Mouse (Mus musculus): Measurements from ENCODE around the gene Adamts7. TPM values are rescaled to one million over a fixed set of nuclear protein-coding genes. Genes with fewer than 3 reads are reported as not detected.
A peak's percentile ranks its signal among the peaks of the same experiment; 100 is the strongest.

The Adamts7 gene
- polyA plus RNA-seq, 1 experiment from 2014 or later: 1.5 TPM

DNA sequence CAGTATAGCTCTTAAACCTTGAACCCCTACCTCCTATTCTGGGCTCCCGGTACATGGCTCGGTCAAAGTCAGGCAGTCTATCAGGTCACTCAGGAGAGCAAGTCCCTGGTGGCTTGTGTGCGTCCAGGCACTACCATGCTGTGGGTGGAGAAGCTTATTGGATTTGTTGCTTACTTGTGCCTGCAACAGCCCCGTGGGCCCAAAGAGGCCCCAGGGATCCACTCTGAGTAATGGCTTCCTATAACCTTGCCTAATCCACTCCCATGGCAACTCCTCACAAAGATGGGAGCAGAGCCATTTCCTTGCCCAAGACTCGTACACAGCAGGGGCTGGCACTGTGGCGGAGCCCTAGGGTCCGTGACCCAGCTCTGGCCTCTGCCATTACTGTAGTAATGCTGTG is 38.2 kb downstream of the Adamts7 start:
- WGBS (ENCODE audit: insufficient replicate concordance): 84% methylated on average over 7 of the region's 7 CpGs
- H3K9me3 ChIP-seq (replicated peaks): no peaks in the 10 kb centered on the region

GRCm38 (mm10) chr9:90201541-90201940 is 38.7 kb downstream of the Adamts7 start:
- WGBS (ENCODE audit: insufficient replicate concordance): 67% methylated on average over 4 of the region's 4 CpGs
- Histone ChIP-seq H3K27ac (no peak overlapping the region), H3K4me1 (peaks cover 11% of the 10 kb centered on the region; the same call in 1 of the 2 replicates), H3K4me3 (no peak overlapping the region), H3K36me3 (peaks cover 62% of the 10 kb centered on the region), H3K9ac (no peak overlapping the region), H3K4me2 (no peak overlapping the region), H3K27me3 (replicated peaks) (no peaks in the 10 kb centered on the region), H3K9me3 (replicated peaks) (no peaks in the 10 kb centered on the region)
- ATAC-seq: no peak

More for the DNA sequence above, 38.2 kb downstream of the Adamts7 start:
- ATAC-seq: no peak
- Histone ChIP-seq H3K4me2 (no peak overlapping the region), H3K27me3 (replicated peaks) (no peaks in the 10 kb centered on the region), H3K27ac (no peak overlapping the region), H3K4me1 (peaks cover 11% of the 10 kb centered on the region; the same call in 1 of the 2 replicates), H3K4me3 (no peak overlapping the region), H3K9ac (no peak overlapping the region), H3K36me3 (peaks cover 59% of the 10 kb centered on the region)

DNA sequence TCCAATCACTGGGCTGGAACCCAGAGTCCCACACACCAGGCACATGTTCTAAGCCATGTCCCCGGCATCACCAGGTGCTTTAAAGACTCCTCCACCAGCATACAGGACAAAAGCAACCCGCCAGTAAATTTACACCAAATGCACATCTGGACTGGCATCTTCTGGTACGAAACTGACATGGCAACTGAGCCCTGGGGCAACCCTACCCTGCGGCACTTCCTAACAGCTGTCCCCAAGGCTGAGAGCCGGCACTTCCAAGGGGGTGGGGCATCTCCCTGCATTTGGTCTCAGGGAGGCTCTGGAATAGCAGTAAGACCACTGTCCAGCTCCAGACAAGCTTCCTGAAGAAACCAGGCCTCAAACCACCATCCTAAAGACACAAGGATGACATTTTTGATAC is 40.4 kb downstream of the Adamts7 start:
- Histone ChIP-seq H3K4me1 (peaks cover 11% of the 10 kb centered on the region; the same call in 1 of the 2 replicates), H3K36me3 (peaks cover 79% of the 10 kb centered on the region), H3K9ac (no peak overlapping the region), H3K4me3 (no peak overlapping the region), H3K9me3 (replicated peaks) (no peaks in the 10 kb centered on the region), H3K27me3 (replicated peaks) (no peaks in the 10 kb centered on the region), H3K27ac (no peak overlapping the region), H3K4me2 (no peak overlapping the region)
- WGBS (ENCODE audit: insufficient replicate concordance): 88% methylated on average over 5 of the region's 5 CpGs
- ATAC-seq: no peak

GRCm38 (mm10) chr9:90204396-90204915 is 41.6 kb downstream of the Adamts7 start:
- ATAC-seq: no peak
- H3K9me3 ChIP-seq (replicated peaks): no peaks in the 10 kb centered on the region
- no peaks in the 10 kb centered on the region for H3K4me1 ChIP-seq
- no peaks in the 10 kb centered on the region for H3K27me3 ChIP-seq (replicated peaks)
- no peak overlapping the region for H3K27ac ChIP-seq
- no peak overlapping the region for H3K9ac ChIP-seq
- H3K36me3 ChIP-seq: peaks cover 91% of the 10 kb centered on the region
- 78% methylated on average over 8 of the region's 8 CpGs for WGBS (ENCODE audit: insufficient replicate concordance)
- H3K4me3 ChIP-seq: no peak overlapping the region
- no peak overlapping the region for H3K4me2 ChIP-seq

DNA sequence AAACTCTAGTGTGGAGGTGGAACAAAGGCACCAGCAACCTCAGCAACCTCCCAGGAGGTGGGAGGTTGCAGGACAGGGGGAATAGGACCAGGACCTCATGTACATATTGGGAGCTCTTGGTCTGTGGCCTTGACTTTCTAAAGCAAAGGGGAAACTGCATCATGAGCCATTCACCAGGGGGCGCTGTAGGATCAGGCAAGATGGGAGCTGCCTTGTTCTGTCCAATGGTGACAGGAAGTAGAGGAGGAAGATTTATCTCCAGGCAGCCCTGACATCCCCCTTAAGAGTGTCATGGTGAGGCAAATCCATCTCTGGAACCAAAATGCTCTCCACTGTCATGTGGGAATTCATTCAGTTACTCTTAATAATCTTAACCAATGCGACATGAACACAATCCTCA is 43.6 kb downstream of the Adamts7 start:
- 45% methylated on average over 2 of the region's 2 CpGs for WGBS (ENCODE audit: insufficient replicate concordance)
- Histone ChIP-seq H3K4me2 (no peak overlapping the region), H3K9ac (no peak overlapping the region), H3K27ac (no peak overlapping the region), H3K27me3 (replicated peaks) (no peaks in the 10 kb centered on the region), H3K9me3 (replicated peaks) (no peaks in the 10 kb centered on the region), H3K4me1 (no peaks in the 10 kb centered on the region), H3K36me3 (peaks cover 97% of the 10 kb centered on the region), H3K4me3 (no peak overlapping the region)
- ATAC-seq: peak; percentile 51; the same call in 1 of the 2 replicates

DNA sequence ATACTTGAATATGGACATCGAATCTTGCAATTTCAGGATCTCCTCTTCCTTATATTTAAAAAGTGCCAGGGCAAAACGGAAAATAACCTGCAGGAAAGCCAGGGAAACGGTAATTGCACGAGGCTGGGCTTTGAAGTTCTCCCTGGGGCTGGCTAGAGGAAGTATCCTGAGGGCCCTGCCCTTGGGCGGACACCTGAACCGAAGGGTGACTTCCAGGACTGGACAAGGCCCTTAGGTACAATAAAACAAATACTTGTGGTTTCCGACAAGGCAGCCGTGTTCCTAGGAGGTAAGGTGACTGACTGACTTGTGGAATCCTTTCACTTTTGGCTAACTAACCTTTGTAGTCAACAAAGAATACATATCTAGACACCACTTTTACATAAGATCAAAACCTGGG is 44.9 kb downstream of the Adamts7 start:
- Histone ChIP-seq H3K9ac (no peak overlapping the region), H3K9me3 (replicated peaks) (no peaks in the 10 kb centered on the region), H3K4me3 (no peak overlapping the region), H3K27me3 (replicated peaks) (no peaks in the 10 kb centered on the region), H3K36me3 (peaks cover 98% of the 10 kb centered on the region), H3K27ac (no peak overlapping the region), H3K4me2 (no peak overlapping the region), H3K4me1 (no peaks in the 10 kb centered on the region)
- WGBS (ENCODE audit: insufficient replicate concordance): 83% methylated on average over 8 of the region's 8 CpGs
- ATAC-seq: no peak

DNA sequence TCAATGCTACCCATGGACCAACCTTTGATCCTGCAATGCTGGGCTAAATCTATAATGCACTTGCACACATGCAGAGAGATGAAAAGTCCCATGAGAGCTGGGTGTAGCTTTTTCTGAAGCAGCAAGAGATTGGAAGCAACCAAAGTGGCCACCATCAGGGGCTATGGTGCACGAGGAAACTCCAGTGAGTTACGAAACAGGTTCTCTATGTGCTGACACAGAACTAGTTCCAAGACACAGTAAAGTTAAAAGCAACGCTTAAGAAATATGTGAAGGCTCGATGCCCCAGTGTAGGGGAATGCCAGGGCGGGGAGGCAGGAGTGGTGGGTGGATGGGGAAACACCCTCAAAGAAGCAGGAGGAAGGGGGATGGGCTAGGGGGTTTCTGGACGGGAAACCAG is 45.8 kb downstream of the Adamts7 start:
- no peak for ATAC-seq
- H3K4me1 ChIP-seq: no peaks in the 10 kb centered on the region
- no peak overlapping the region for H3K9ac ChIP-seq
- H3K27me3 ChIP-seq (replicated peaks): no peaks in the 10 kb centered on the region
- no peak overlapping the region for H3K27ac ChIP-seq
- H3K9me3 ChIP-seq (replicated peaks): no peaks in the 10 kb centered on the region
- H3K4me3 ChIP-seq: no peak overlapping the region
- peaks cover 97% of the 10 kb centered on the region for H3K36me3 ChIP-seq
- H3K4me2 ChIP-seq: no peak overlapping the region
- 80% methylated on average over 6 of the region's 6 CpGs for WGBS (ENCODE audit: insufficient replicate concordance)

GRCm38 (mm10) chr9:90213127-90213526 is 50.3 kb downstream of the Adamts7 start:
- H3K9ac ChIP-seq: no peak overlapping the region
- 87% methylated on average over 3 of the region's 3 CpGs for WGBS (ENCODE audit: insufficient replicate concordance)
- H3K4me3 ChIP-seq: no peak overlapping the region
- no peaks in the 10 kb centered on the region for H3K9me3 ChIP-seq (replicated peaks)
- peaks cover 95% of the 10 kb centered on the region for H3K36me3 ChIP-seq
- no peak for ATAC-seq
- H3K27me3 ChIP-seq (replicated peaks): no peaks in the 10 kb centered on the region
- H3K4me1 ChIP-seq: peaks cover 18% of the 10 kb centered on the region; the same call in 1 of the 2 replicates
- no peak overlapping the region for H3K4me2 ChIP-seq
- no peak overlapping the region for H3K27ac ChIP-seq

DNA sequence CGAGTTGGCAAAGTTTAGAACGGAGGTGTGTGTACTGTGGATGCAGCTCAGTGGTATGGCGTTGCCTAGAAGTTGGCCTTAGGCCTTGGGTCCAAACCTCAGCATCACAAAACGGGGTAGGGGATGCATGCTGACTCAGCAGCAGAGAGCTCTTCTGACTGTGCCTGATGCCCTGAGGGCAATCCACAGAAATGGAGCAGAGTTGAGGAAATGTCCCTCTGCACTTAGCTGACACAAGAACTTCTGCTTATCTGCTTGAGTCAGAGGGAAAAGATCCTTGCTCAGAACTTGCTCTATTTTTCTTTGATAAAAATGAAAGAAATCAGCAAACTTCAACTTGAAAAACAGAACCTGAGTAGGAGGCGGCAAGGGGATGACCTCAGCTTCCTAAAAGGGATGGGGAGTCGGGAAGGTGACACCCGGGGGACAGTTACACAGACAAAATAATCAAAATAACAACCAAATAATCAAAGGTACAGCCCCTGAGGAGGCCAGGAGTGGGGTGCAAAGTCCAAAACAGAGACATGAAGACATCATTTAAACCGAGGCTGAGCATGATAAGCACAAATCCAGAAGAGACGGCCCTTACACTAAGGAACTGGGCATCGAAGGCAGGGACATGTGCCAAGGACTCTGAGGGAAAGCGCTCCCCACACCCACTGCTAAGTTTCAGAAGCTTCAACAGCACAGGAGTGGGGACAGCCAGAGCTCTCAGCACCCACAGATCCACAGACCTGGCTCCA is 53.6 kb downstream of the Adamts7 start:
- 72% methylated on average over 11 of the region's 11 CpGs for WGBS (ENCODE audit: insufficient replicate concordance)
- Histone ChIP-seq H3K9me3 (replicated peaks) (no peaks in the 10 kb centered on the region), H3K4me1 (peaks cover 18% of the 10 kb centered on the region; the same call in 1 of the 2 replicates), H3K36me3 (peaks cover 95% of the 10 kb centered on the region), H3K9ac (no peak overlapping the region), H3K27me3 (replicated peaks) (no peaks in the 10 kb centered on the region), H3K4me2 (no peak overlapping the region), H3K27ac (no peak overlapping the region), H3K4me3 (no peak overlapping the region)
- ATAC-seq: no peak

DNA sequence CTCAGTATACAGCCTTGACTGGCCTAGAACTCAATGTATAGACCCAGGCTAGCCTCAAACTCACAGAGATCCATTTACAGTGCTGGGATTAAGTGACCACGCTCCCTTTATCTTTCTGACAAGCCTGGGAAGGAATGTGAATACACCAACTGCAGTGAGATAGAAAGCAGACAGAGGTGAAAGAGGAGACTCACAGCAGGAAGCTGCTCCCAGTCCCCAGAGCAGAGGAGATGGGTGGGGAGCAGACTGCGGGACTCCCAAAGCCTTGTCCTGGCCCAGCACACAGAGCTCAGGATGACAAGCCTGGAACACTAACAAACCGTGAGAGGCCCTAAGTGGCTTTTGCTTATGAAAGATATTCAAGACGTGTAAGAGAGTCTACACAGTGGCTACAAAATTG is 54.6 kb downstream of the Adamts7 start:
- no peak overlapping the region for H3K9ac ChIP-seq
- 74% methylated on average over 4 of the region's 4 CpGs for WGBS (ENCODE audit: insufficient replicate concordance)
- no peaks in the 10 kb centered on the region for H3K27me3 ChIP-seq (replicated peaks)
- no peak for ATAC-seq
- no peak overlapping the region for H3K27ac ChIP-seq
- H3K36me3 ChIP-seq: peaks cover 95% of the 10 kb centered on the region
- H3K9me3 ChIP-seq (replicated peaks): no peaks in the 10 kb centered on the region
- peaks cover 18% of the 10 kb centered on the region; the same call in 1 of the 2 replicates for H3K4me1 ChIP-seq
- H3K4me2 ChIP-seq: no peak overlapping the region
- H3K4me3 ChIP-seq: no peak overlapping the region

DNA sequence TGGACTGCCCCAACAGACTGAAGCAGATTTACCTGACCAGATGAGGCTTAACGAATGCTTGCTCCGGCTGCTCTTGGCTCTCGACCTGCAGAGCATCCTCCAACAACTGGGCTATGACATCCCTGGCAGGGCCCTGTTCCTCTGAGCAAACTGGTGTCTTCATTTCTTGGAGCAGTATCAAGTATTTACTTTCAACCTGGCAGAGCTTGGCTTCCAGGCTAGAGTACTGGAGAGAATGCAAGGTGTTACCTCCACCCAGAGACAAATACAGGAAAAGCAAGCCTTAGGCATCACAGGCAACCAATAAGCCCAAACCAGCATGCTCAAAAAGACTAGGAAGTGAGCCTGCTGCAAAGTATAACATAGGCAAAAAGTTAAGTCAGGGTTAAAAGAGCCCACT is 59.4 kb downstream of the Adamts7 start:
- no peak overlapping the region for H3K27ac ChIP-seq
- H3K4me1 ChIP-seq: peaks cover 12% of the 10 kb centered on the region
- no peaks in the 10 kb centered on the region for H3K9me3 ChIP-seq (replicated peaks)
- H3K27me3 ChIP-seq (replicated peaks): no peaks in the 10 kb centered on the region
- peaks cover 96% of the 10 kb centered on the region for H3K36me3 ChIP-seq
- H3K4me3 ChIP-seq: no peak overlapping the region
- no peak overlapping the region for H3K9ac ChIP-seq
- 91% methylated on average over 3 of the region's 3 CpGs for WGBS (ENCODE audit: insufficient replicate concordance)
- no peak overlapping the region for H3K4me2 ChIP-seq
- no peak for ATAC-seq

DNA sequence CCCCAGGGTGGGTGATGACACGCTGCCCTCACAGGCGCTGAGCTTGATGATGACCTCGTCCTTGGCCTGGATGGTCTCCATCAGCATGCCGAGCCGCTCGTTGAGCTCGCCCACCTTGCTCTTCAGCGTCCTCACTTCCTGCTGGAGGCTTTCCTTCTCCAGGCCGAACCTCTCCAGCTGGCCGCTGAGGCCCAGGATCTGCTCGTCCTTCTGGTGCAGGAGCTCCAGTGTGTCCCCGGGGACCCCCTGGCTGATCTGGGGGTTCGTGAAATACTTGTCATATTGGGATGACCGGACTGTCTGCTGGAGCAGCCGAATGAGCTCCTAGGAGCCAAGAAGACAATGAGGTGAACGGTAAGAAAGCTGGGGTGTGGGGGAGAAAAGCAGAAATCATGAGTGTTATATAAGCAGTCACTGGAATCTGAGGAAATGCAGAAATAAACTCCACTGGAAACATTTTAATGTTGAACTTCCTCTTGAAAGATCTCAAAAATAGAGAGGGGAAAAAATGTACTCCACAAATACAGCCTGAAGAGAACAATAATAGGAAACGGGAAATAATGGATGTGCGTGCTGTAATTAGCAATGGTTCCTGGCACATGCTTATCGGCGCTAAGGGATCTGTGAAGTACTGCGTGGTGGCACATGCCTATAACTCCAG is 63.3 kb downstream of the Adamts7 start:
- Histone ChIP-seq H3K27me3 (replicated peaks) (no peaks in the 10 kb centered on the region), H3K27ac (0 out of 2 replicates have a peak overlapping the region, but pooled peaks have one; percentile 0), H3K9ac (no peak overlapping the region), H3K4me1 (peaks cover 15% of the 10 kb centered on the region), H3K9me3 (replicated peaks) (no peaks in the 10 kb centered on the region), H3K36me3 (peaks cover 83% of the 10 kb centered on the region), H3K4me2 (no peak overlapping the region), H3K4me3 (no peak overlapping the region)
- WGBS (ENCODE audit: insufficient replicate concordance): 87% methylated on average over 21 of the region's 21 CpGs
- ATAC-seq: no peak

Measured in liver, embryonic 12.5 days (tissue).